Mouse (Mus musculus) hindbrain, embryonic 11.5 days (tissue): ENCODE results near the gene Il31ra. TPM values are rescaled to one million over a fixed set of nuclear protein-coding genes. Genes with fewer than 3 reads are reported as not detected.

ENCODE experiments used
- ATAC-seq: fragments of 200-750 bp; cut with Nextera tagmentation; 2 replicates; pipeline ENCODE4 v1.8.0; 2017; ENCODE audit warnings: mild to moderate bottlenecking, moderate TSS enrichment, moderate library complexity; ENCODE audit not compliant: low FRiP score
- DNase-seq: peaks from one replicate; pipeline ENCODE4 v3.0.0-alpha.2; 2015; ENCODE audit warnings: low spot score
- H3K27ac ChIP-seq: fragments of 300-500 bp; sonication (generic); 2 replicates; pipeline ENCODE4 v1.5.1; 2014; ENCODE audit warnings: mild to moderate bottlenecking, low read depth, low read length
- H3K27me3 ChIP-seq: fragments of 300-500 bp; sonication (generic); 2 replicates; pipeline ENCODE4 v1.6.1; 2014; ENCODE audit warnings: mild to moderate bottlenecking, low read length, moderate library complexity, mixed read lengths; ENCODE audit not compliant: control insufficient read depth, insufficient read depth
- H3K36me3 ChIP-seq: fragments of 300-500 bp; sonication (generic); 2 replicates; pipeline ENCODE4 v1.6.1; 2014; ENCODE audit warnings: mild to moderate bottlenecking, low read length, moderate library complexity, mixed read lengths; ENCODE audit not compliant: control insufficient read depth, insufficient read depth
- H3K4me1 ChIP-seq: fragments of 300-500 bp; sonication (generic); replicated peaks from 2 replicates; pipeline ENCODE4 v1.6.1; 2014; ENCODE audit warnings: low read length, mixed read lengths; ENCODE audit not compliant: control insufficient read depth, insufficient read depth
- H3K4me2 ChIP-seq: fragments of 300-500 bp; sonication (generic); replicated peaks from 2 replicates; pipeline ENCODE4 v1.6.1; 2014; ENCODE audit warnings: mild to moderate bottlenecking, low read depth, low read length
- H3K4me3 ChIP-seq: fragments of 300-500 bp; sonication (generic); 2 replicates; pipeline ENCODE4 v1.5.1; 2014; ENCODE audit warnings: low read depth, low read length
- H3K9ac ChIP-seq: fragments of 300-500 bp; sonication (generic); 2 replicates; pipeline ENCODE4 v1.6.1; 2014; ENCODE audit warnings: low read depth, low read length
- H3K9me3 ChIP-seq: fragments of 300-500 bp; sonication (generic); 2 replicates; pipeline ENCODE4 v1.6.1; 2016; ENCODE audit warnings: low read length; ENCODE audit not compliant: control insufficient read depth
- WGBS: fragments of 180-500 bp; shearing (Covaris S2); extraction: QIAGEN DNeasy Blood & Tissue Kit; methylation state at CpG from one replicate; pipeline ENCODE4 v1.1.7; 2014; 5-methylcytosine and 5-hydroxymethylcytosine counted together
- polyA plus RNA-seq: library from polyadenylated mRNA; unstranded; fragments of >200 nt; fragmentation: Nextera tagmentation; extraction: Ambion mirVana; gene quantifications from 2 replicates; pipeline ENCODE4 v1.2.1, GENCODE M21; 2014

The Il31ra gene
- polyA plus RNA-seq, 1 experiment from 2014 or later, result not detected

DNA sequence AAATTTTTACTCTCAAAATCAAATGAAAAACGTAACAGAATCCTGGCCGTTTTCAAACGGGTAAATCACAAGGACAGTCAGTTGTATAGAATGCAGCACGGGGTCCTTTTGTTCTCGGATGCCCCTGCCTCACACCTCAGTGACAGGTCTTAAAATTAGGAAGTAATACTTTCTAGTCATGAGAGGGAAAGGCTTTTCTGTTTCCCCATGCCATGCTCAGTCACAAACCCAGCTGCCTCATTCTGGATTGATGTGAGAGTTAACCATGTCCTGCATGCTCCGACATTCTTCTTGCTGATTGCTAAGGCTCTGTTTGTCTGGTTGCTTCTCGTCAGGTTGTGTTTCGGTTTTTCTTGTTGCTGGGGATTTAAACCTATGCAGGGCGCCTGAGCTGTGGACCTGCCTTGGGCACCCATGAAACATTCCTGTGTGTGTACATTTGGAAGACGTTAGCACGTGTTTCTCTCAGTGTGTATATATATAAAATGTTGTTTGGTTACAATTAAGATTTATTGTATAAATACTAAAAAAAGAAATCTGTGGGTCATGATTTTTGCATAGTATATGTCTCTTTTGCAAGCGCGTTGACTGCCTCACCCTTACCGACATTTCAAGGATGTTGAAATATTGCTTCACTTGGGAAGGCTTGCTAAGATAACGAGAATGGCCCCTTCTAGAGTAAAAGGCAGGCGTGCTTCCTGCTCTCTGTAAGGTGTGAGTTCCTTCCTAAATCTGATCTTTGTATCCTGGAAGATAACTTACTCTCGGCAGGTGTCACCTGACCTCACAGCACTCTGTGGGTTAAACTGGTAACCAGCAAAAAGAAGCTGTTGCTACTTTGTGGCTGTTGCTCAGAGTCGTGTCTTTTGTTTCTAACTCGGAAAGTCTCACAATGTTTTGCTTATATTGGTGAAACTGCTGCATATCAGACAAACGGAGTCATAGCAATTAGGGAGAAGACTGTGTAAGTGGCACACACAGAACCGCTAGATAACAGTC, 120.1 kb downstream of the Il31ra start:
- 89% methylated on average over 21 of the region's 21 CpGs for WGBS
- ATAC-seq, result no peak
- H3K27ac ChIP-seq, result no peak overlapping the region
- H3K4me3 ChIP-seq, result no peak overlapping the region
- no peaks in the 10 kb centered on the region for H3K4me1 ChIP-seq
- H3K4me2 ChIP-seq, result no peak overlapping the region
- DNase-seq, result no peak
- H3K9ac ChIP-seq, result no peak overlapping the region
- H3K27me3 ChIP-seq, result no peaks in the 10 kb centered on the region
- no peaks in the 10 kb centered on the region for H3K36me3 ChIP-seq
- H3K9me3 ChIP-seq, result no peaks in the 10 kb centered on the region

DNA sequence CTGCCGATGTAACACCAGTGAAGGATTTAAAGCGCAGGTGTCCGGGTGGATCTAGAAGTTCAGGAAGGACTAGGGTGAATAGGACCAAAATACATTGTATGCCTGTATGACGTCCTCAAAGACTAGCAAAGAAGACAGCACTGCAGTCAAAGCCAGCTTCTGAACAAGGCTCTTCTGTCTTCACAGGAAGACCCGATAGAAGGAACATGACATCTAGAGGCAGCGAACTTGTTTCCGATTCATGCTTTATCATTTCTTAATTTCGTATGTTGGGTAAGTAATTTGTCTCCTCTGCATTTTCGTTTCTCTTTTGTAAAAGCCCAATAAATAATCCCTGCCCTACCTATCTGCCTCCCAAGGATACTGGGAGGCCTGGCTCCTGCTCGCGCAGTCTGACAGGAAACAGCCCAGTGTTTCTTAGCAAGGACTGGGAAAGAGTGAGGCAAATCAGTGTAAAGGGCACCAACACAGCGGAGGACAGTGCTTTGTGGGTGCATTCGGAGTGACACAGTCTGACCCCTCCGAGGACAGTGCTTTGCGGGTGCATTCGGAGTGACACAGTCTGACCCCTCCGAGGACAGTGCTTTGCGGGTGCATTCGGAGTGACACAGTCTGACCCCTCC, 121.6 kb downstream of the Il31ra start:
- Histone ChIP-seq H3K27ac (no peak overlapping the region), H3K36me3 (no peaks in the 10 kb centered on the region), H3K9ac (no peak overlapping the region), H3K4me1 (no peaks in the 10 kb centered on the region), H3K9me3 (no peaks in the 10 kb centered on the region), H3K27me3 (no peaks in the 10 kb centered on the region), H3K4me2 (no peak overlapping the region), H3K4me3 (no peak overlapping the region)
- 93% methylated on average over 17 of the region's 19 CpGs for WGBS
- no peak for DNase-seq
- ATAC-seq, result no peak

DNA sequence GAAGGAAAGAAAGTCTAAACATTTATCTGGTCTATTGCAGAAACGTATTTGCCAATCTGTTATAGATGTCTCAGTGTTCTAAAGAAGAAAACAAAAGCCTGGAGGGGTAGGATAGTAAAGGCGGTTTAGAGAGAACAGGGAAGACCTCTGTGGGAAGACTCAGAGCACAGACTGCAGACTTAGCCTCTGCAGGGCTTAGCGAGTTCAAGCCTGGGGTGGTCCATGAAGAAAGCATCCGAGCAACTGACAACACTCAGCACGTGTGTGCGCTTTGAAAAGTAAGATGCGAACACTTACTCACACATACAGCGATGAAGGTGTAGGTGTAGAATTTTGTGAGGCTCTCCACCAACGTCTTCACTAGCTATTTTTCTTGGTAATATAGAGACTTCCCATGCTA, 123.0 kb downstream of the Il31ra start:
- no peak for ATAC-seq

More for the DNA sequence above, 123.0 kb downstream of the Il31ra start:
- H3K27ac ChIP-seq, result no peak overlapping the region
- H3K9ac ChIP-seq, result no peak overlapping the region
- H3K27me3 ChIP-seq, result no peaks in the 10 kb centered on the region
- no peaks in the 10 kb centered on the region for H3K4me1 ChIP-seq
- no peak for DNase-seq
- WGBS, result 92% methylated on average over 9 of the region's 9 CpGs
- H3K4me2 ChIP-seq, result no peak overlapping the region
- H3K4me3 ChIP-seq, result no peak overlapping the region
- no peaks in the 10 kb centered on the region for H3K9me3 ChIP-seq
- H3K36me3 ChIP-seq, result no peaks in the 10 kb centered on the region

Other genes with a start within 250 kb of the Il31ra start
- gene Il6st, start 130.3 kb downstream of the Il31ra start, polyA plus RNA-seq, result 27.0 and 28.4 TPM in 2 replicates
- gene Ddx4, start 58.1 kb upstream of the Il31ra start, polyA plus RNA-seq, result 0.83 and 0.88 TPM in 2 replicates
- gene Slc38a9, start 66.4 kb upstream of the Il31ra start, polyA plus RNA-seq, result 18.9 and 25.2 TPM in 2 replicates
- 22.1 and 24.0 TPM in 2 replicates for gene Plpp1, start 206.4 kb upstream of the Il31ra start, polyA plus RNA-seq